ENCODE assay signal across 26 mouse cellular contexts in genomic region chr12:3562806-3563205, GRCm38 (mm10).
"Had no signal": no experiment of that assay in that cellular context is flagged by ENCODE, and none has a peak within 500 bp of the region (broad histone marks: within the 10 kb centered on the region; RNA-seq: fewer than 3 reads in every experiment).

No protein-coding gene starts in this region.

- ATAC-seq: forebrain, embryonic 13.5 days; forebrain, embryonic 14.5 days; forebrain, embryonic 15.5 days; forebrain, embryonic 16.5 days; forebrain, postnatal 0 days had no signal

- DNase-seq: cerebellum, adult 9-11 months; cerebellum, postnatal 10 days; cerebellum, postnatal 14 days; cerebellum, postnatal 25 days; cerebellum, postnatal 36 days; embryo, embryonic 11 days; forebrain, postnatal 0 days; gastrocnemius, adult 2 months; gastrocnemius, postnatal 10 days; gastrocnemius, postnatal 14 days; gastrocnemius, postnatal 25 days; gastrocnemius, postnatal 36 days; heart, adult 11 months; heart, adult 18-20 months; heart, adult 2 months had no signal

- H3K27ac ChIP-seq: embryonic facial prominence, embryonic 10.5 days; embryonic facial prominence, embryonic 12.5 days; embryonic facial prominence, embryonic 13.5 days; embryonic facial prominence, embryonic 15.5 days; forebrain, embryonic 10.5 days; forebrain, embryonic 12.5 days; forebrain, embryonic 13.5 days; forebrain, embryonic 15.5 days; gastrocnemius, adult 2 months; heart, adult 2 months had no signal

- H3K4me3 ChIP-seq: embryonic facial prominence, embryonic 10.5 days; embryonic facial prominence, embryonic 12.5 days; embryonic facial prominence, embryonic 13.5 days; embryonic facial prominence, embryonic 15.5 days; erythroblast, embryonic 14.5 days; forebrain, embryonic 10.5 days; forebrain, embryonic 12.5 days; forebrain, embryonic 13.5 days; forebrain, embryonic 15.5 days; gastrocnemius, adult 2 months; heart, adult 2 months had no signal

- H3K4me1 ChIP-seq: embryonic facial prominence, embryonic 10.5 days; embryonic facial prominence, embryonic 12.5 days; embryonic facial prominence, embryonic 13.5 days; embryonic facial prominence, embryonic 15.5 days; forebrain, embryonic 10.5 days; forebrain, embryonic 12.5 days; forebrain, embryonic 13.5 days; forebrain, embryonic 15.5 days had no signal

- H3K27me3 ChIP-seq: embryonic facial prominence, embryonic 12.5 days; embryonic facial prominence, embryonic 13.5 days; embryonic facial prominence, embryonic 15.5 days; forebrain, embryonic 12.5 days; forebrain, embryonic 13.5 days; forebrain, embryonic 15.5 days had no signal

- H3K36me3 ChIP-seq: embryonic facial prominence, embryonic 10.5 days; embryonic facial prominence, embryonic 12.5 days; embryonic facial prominence, embryonic 13.5 days; embryonic facial prominence, embryonic 15.5 days; forebrain, embryonic 10.5 days; forebrain, embryonic 12.5 days; forebrain, embryonic 15.5 days had no signal

- H3K9ac ChIP-seq: embryonic facial prominence, embryonic 12.5 days; embryonic facial prominence, embryonic 13.5 days; embryonic facial prominence, embryonic 15.5 days; forebrain, embryonic 12.5 days; forebrain, embryonic 13.5 days; forebrain, embryonic 15.5 days; forebrain, postnatal 0 days had no signal

- H3K4me2 ChIP-seq: embryonic facial prominence, embryonic 12.5 days; embryonic facial prominence, embryonic 13.5 days; embryonic facial prominence, embryonic 15.5 days; forebrain, embryonic 12.5 days; forebrain, embryonic 13.5 days; forebrain, embryonic 15.5 days had no signal

- H3K9me3 ChIP-seq: embryonic facial prominence, embryonic 10.5 days; embryonic facial prominence, embryonic 12.5 days; embryonic facial prominence, embryonic 13.5 days; embryonic facial prominence, embryonic 15.5 days; forebrain, embryonic 10.5 days; forebrain, embryonic 12.5 days; forebrain, embryonic 13.5 days; forebrain, embryonic 15.5 days had no signal
